In the genomic region with DNA sequence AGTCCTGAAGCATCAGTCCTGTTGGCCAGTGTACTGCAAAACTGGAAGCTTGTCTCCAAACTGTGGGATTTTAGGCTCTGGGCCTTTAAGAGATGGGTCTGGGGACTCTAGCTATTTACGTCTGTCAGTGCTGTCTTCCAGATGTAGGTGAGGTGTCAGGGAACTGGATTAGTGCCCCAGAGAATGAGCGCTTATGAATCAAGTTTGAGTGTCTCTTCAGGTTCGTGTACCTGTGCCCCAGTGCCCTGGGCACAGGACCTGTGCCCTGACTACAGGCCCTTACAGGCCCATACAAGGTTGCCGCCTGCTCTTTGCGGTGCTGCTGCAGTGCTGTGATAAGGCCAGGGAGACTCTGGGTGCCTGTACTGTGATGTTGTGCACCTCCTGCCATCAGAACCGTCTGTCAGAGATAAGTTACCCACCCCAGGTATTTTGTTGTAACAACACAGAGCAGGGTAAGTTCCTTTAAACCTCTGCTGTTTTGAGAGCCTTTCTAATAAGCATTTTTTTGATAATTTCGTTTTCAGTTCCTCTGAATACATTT, we compare ENCODE assay signal across 15 mouse cellular contexts.
DNase-seq lines count a peak whose midpoint lies in the region; ATAC-seq and TF ChIP-seq lines count a peak whose summit lies in the region.
"Had no signal": no experiment of that assay in that cellular context is flagged by ENCODE, and none has a peak within 500 bp of the region (broad histone marks: within the 10 kb centered on the region; RNA-seq: fewer than 3 reads in every experiment).

No protein-coding gene starts in this region.

- peaks cover 5% of the 10 kb centered on the region; the same call in 1 of the 2 replicates for H3K4me1 ChIP-seq in heart, embryonic 10.5 days
- H3K4me1 ChIP-seq in liver, adult 2 months (ENCODE audit: control insufficient read depth, insufficient read depth, low read length) = no peaks in the 10 kb centered on the region
- H3K4me1 ChIP-seq in spleen, adult 2 months (ENCODE audit: control insufficient read depth, insufficient read depth, insufficient read length) = peaks cover 39% of the 10 kb centered on the region
- no peaks in the 10 kb centered on the region for H3K4me1 ChIP-seq in hindbrain, postnatal 0 days (ENCODE audit: insufficient read depth, low read length)
- H3K4me1 ChIP-seq: forebrain, embryonic 15.5 days; neural tube, embryonic 15.5 days had no signal

- no peaks in the 10 kb centered on the region for H3K79me2 ChIP-seq in liver, adult 2 months (ENCODE audit: control insufficient read depth, insufficient read depth, low read length)

- no peak for TF ChIP-seq CTCF in liver, adult 2 months (IDR thresholded peaks at IDR 0.05; ENCODE audit: low read depth, low read length)
- no peak for TF ChIP-seq CTCF in spleen, adult 2 months (IDR thresholded peaks at IDR 0.05; ENCODE audit: extremely low read depth, insufficient read depth, insufficient read length, insufficient replicate concordance)
- TF ChIP-seq CTCF in hindbrain, postnatal 0 days (IDR thresholded peaks at IDR 0.05; ENCODE audit: low read depth) = no peak

- no peaks in the 10 kb centered on the region for H3K36me3 ChIP-seq in heart, embryonic 10.5 days
- no peaks in the 10 kb centered on the region for H3K36me3 ChIP-seq in liver, adult 2 months (ENCODE audit: control insufficient read depth, insufficient read depth, low read length)
- no peaks in the 10 kb centered on the region for H3K36me3 ChIP-seq in spleen, adult 2 months (ENCODE audit: control insufficient read depth, insufficient read depth, low read length)
- no peaks in the 10 kb centered on the region for H3K36me3 ChIP-seq in hindbrain, postnatal 0 days (ENCODE audit: insufficient read depth, low read length)
- H3K36me3 ChIP-seq: forebrain, embryonic 15.5 days; heart, embryonic 13.5 days; neural tube, embryonic 15.5 days had no signal

- no peaks in the 10 kb centered on the region for H3K9me3 ChIP-seq in heart, embryonic 10.5 days
- H3K9me3 ChIP-seq in hindbrain, postnatal 0 days (ENCODE audit: low read length) = no peaks in the 10 kb centered on the region
- H3K9me3 ChIP-seq: forebrain, embryonic 15.5 days; heart, embryonic 13.5 days; neural tube, embryonic 15.5 days had no signal

- H3K27me3 ChIP-seq in heart, embryonic 10.5 days (ENCODE audit: insufficient read depth, poor library complexity, severe bottlenecking) = no peaks in the 10 kb centered on the region
- no peaks in the 10 kb centered on the region for H3K27me3 ChIP-seq in liver, adult 2 months (ENCODE audit: control insufficient read depth, insufficient read depth, low read length)
- H3K27me3 ChIP-seq in spleen, adult 2 months (ENCODE audit: control insufficient read depth, insufficient read depth, low read length) = no peaks in the 10 kb centered on the region
- H3K27me3 ChIP-seq in hindbrain, postnatal 0 days (ENCODE audit: insufficient read depth, low read length) = no peaks in the 10 kb centered on the region
- H3K27me3 ChIP-seq: forebrain, embryonic 15.5 days; heart, embryonic 13.5 days; neural tube, embryonic 15.5 days had no signal

- ATAC-seq in hindbrain, postnatal 0 days = no peak
- ATAC-seq: forebrain, embryonic 15.5 days had no signal

- intact Hi-C loops in heart, postnatal 36 days (cut with DNase I) = no loop called here

- DNase-seq in heart, embryonic 10.5 days (ENCODE audit: low spot score) = peak; percentile 84
- DNase-seq in heart, postnatal 36 days = no peak
- DNase-seq in c-Kit-negative CD71-positive TER-119-positive erythroid progenitor cells, embryonic 14.5 days (ENCODE audit: low read depth, low spot score) = peak; percentile 64
- DNase-seq in liver, adult 2 months (ENCODE audit: extremely low read depth, low read depth, low spot score) = peak; percentile 76
- no peak for DNase-seq in spleen, adult 2 months (ENCODE audit: low read depth in 1 of 2, low spot score in 2 of 2)
- no peak for DNase-seq in kidney, adult 8-10 months
- DNase-seq in embryo, embryonic 11 days = no peak
- DNase-seq in hindbrain, postnatal 0 days (ENCODE audit: low spot score) = no peak
- DNase-seq: cerebellum, adult 9-10 months; kidney, postnatal 10 days; lung, adult 2 months had no signal

- H3K9ac ChIP-seq in liver, adult 2 months (ENCODE audit: low read depth, low read length) = no peak overlapping the region
- no peak overlapping the region for H3K9ac ChIP-seq in hindbrain, postnatal 0 days (replicated peaks; ENCODE audit: low read length)
- H3K9ac ChIP-seq: forebrain, embryonic 15.5 days; heart, embryonic 13.5 days; hindbrain, embryonic 14.5 days; neural tube, embryonic 15.5 days had no signal

- no peak for TF ChIP-seq POLR2A in liver, adult 2 months (IDR thresholded peaks at IDR 0.05; ENCODE audit: extremely low read depth, insufficient read depth, low read length)
- no peak for TF ChIP-seq POLR2A in spleen, adult 2 months (IDR thresholded peaks at IDR 0.05; ENCODE audit: low read depth, low read length)

- WGBS in heart, embryonic 10.5 days = 40% methylated on average over 7 of the region's 7 CpGs
- 47% methylated on average over 7 of the region's 7 CpGs for WGBS in liver, adult 2 months
- 56% methylated on average over 7 of the region's 7 CpGs for WGBS in spleen, adult 2 months
- 76% methylated on average over 7 of the region's 7 CpGs for WGBS in hindbrain, postnatal 0 days

- no peak overlapping the region for H3K4me2 ChIP-seq in hindbrain, postnatal 0 days (ENCODE audit: low read depth, low read length)
- H3K4me2 ChIP-seq: forebrain, embryonic 15.5 days; heart, embryonic 13.5 days; hindbrain, embryonic 14.5 days; neural tube, embryonic 15.5 days had no signal

- H3K27ac ChIP-seq in heart, embryonic 10.5 days = no peak overlapping the region
- no peak overlapping the region for H3K27ac ChIP-seq in liver, adult 2 months (replicated peaks; ENCODE audit: insufficient read depth, low read depth, low read length)
- peak overlapping the region; percentile 69 for H3K27ac ChIP-seq in spleen, adult 2 months (ENCODE audit: insufficient read depth, low read length)
- no peak overlapping the region for H3K27ac ChIP-seq in hindbrain, postnatal 0 days
- H3K27ac ChIP-seq: forebrain, embryonic 15.5 days; heart, embryonic 13.5 days; hindbrain, embryonic 14.5 days; neural tube, embryonic 15.5 days had no signal

- no peak overlapping the region for H3K4me3 ChIP-seq in heart, embryonic 10.5 days
- no peak overlapping the region for H3K4me3 ChIP-seq in liver, adult 2 months (ENCODE audit: insufficient read depth, low read depth, low read length)
- H3K4me3 ChIP-seq in spleen, adult 2 months (ENCODE audit: extremely low read depth, insufficient read depth, insufficient read length) = no peak overlapping the region
- H3K4me3 ChIP-seq in hindbrain, postnatal 0 days (ENCODE audit: low read length) = no peak overlapping the region
- H3K4me3 ChIP-seq: forebrain, embryonic 15.5 days; heart, embryonic 13.5 days; neural tube, embryonic 15.5 days had no signal

Comparison
In these comparisons a context has a peak if more than half of its experiments do, and no peak if none do; other contexts are left out.
1. DNase-seq: peak in heart, embryonic 10.5 days (single experiment), c-Kit-negative CD71-positive TER-119-positive erythroid progenitor cells, embryonic 14.5 days (single experiment) and liver, adult 2 months (single experiment); none in heart, postnatal 36 days (0 of 2), spleen, adult 2 months (0 of 2), kidney, adult 8-10 months (0 of 2), embryo, embryonic 11 days (single experiment) and hindbrain, postnatal 0 days (single experiment).